Mouse (Mus musculus): ENCODE measurements at regions not wholly inside any gene's neighbourhood (a gene's known extent, or its start where the extent isn't known, plus 50 kb on each side); places are given as distances from the start of the nearest gene placed in this dataset.

- no peak for TF ChIP-seq POLR2A (IDR thresholded peaks at IDR 0.05; ENCODE audit: extremely low read depth, insufficient read depth, low read length)
- no peak for TF ChIP-seq CTCF (IDR thresholded peaks at IDR 0.05; ENCODE audit: low read depth, low read length)
Measured at GRCm38 (mm10) chr11:111409266-111409665, 343.3 kb downstream of the Kcnj2 start.
